Mouse (Mus musculus) cerebellum, adult 2 months (tissue): Measurements from ENCODE around the gene Rnf186.

Source experiments
- CTCF ChIP-seq: fragments of 200-500 bp; IDR thresholded peaks from 2 replicates; pipeline ENCODE4 v1.5.1; 2011; ENCODE audit warnings: low read depth, mild to moderate bottlenecking, control low read depth, low read length, moderate library complexity, borderline replicate concordance; ENCODE audit not compliant: insufficient read depth
- POLR2A ChIP-seq: fragments of 200-500 bp; IDR thresholded peaks from 2 replicates; pipeline ENCODE4 v1.6.1; 2011; ENCODE audit warnings: low read length, control low read depth, borderline replicate concordance; ENCODE audit not compliant: insufficient read depth

GRCm38 (mm10) chr4:138972827-138973718, 6.2 kb downstream of the Rnf186 start, which contains the start of gene Tmco4:
- TF ChIP-seq CTCF = no peak
- no peak for TF ChIP-seq POLR2A
